ENCODE assay signal across 8 mouse cellular contexts in the genomic region with DNA sequence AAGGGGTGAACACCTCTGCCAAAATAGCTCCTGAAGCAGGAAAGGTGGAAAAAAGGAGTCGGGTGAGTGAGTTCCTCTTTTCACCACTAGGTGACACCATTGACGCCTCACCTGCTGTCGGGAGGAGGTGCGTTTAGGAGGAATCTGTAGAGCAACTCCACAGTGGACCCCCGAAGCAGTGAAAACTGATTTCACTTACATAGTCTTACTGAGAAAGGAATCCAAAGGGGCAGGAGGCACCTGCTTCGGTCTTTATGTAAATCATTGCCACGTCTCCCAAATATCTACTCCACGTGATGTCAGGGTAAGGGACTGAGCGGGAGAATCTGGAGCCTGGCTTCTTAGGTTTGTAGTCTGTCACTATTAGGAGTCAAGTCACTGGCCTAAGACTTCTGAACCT.
DNase-seq lines count a peak whose midpoint lies in the region; ATAC-seq and TF ChIP-seq lines count a peak whose summit lies in the region.

No protein-coding gene starts in this region.

- ATAC-seq in activated CD4-positive, CD25-positive, alpha-beta regulatory T cell, adult 4 months, result no peak

- TF ChIP-seq POLR2A in bone marrow macrophage, adult 2 months (IDR thresholded peaks at IDR 0.05; ENCODE audit: borderline replicate concordance, low read depth, low read length), result no peak
- TF ChIP-seq POLR2A in embryonic fibroblast, embryonic 13.5 days (IDR thresholded peaks at IDR 0.05; ENCODE audit: low read depth, low read length), result no peak

- no peaks in the 10 kb centered on the region for H3K4me1 ChIP-seq in bone marrow macrophage, adult 2 months (ENCODE audit: control insufficient read depth, insufficient read depth, low read length)
- H3K4me1 ChIP-seq in embryonic fibroblast, embryonic 13.5 days (ENCODE audit: control insufficient read depth, insufficient read depth, low read length), result no peaks in the 10 kb centered on the region; the same call in 1 of the 2 replicates

- intact Hi-C loops in heart, postnatal 14 days (cut with DNase I), result loop anchor here (2.0 to 5.0 kb wide), 4 partner anchors 114 to 846 kb away; no protein-coding TSS in a partner anchor

- peak; percentile 52 for DNase-seq in ES-CJ7 (ENCODE audit: low read depth, low spot score)
- DNase-seq in heart, postnatal 14 days, result peak; percentile 17 to 57
- DNase-seq in layer of hippocampus, adult 2 months (ENCODE audit: low spot score in 2 of 2), result peak; percentile 19 to 27
- DNase-seq in lung, postnatal 25 days (ENCODE audit: low spot score), result peak; percentile 47
- peak; percentile 30 to 55 for DNase-seq in right cerebral cortex, postnatal 10 days (ENCODE audit: low spot score in 2 of 2)

- peak; percentile 26; the same call in 1 of the 2 replicates for TF ChIP-seq CTCF in bone marrow macrophage, adult 2 months (IDR thresholded peaks at IDR 0.05; ENCODE audit: low read depth, low read length)
- peak; percentile 80; the same call in 1 of the 2 replicates for TF ChIP-seq CTCF in embryonic fibroblast, embryonic 13.5 days (IDR thresholded peaks at IDR 0.05; ENCODE audit: borderline replicate concordance, insufficient read depth, low read length)
- peak; percentile 85 for TF ChIP-seq CTCF in layer of hippocampus, adult 2 months (conservative IDR thresholded peaks at IDR 0.05)

- H3K4me3 ChIP-seq in bone marrow macrophage, adult 2 months (ENCODE audit: insufficient read depth, low read length), result no peak overlapping the region
- H3K4me3 ChIP-seq in embryonic fibroblast, embryonic 13.5 days (ENCODE audit: insufficient read depth, low read length), result no peak overlapping the region
- H3K4me3 ChIP-seq in layer of hippocampus, adult 2 months, result no peak overlapping the region; the same call in 1 of the 2 replicates

- H3K27ac ChIP-seq in bone marrow macrophage, adult 2 months (ENCODE audit: insufficient read depth, low read depth, low read length), result no peak overlapping the region
- H3K27ac ChIP-seq in embryonic fibroblast, embryonic 13.5 days (ENCODE audit: insufficient read depth, low read length), result no peak overlapping the region
- H3K27ac ChIP-seq in layer of hippocampus, adult 2 months, result no peak overlapping the region

Comparison
In these comparisons a context has a peak if more than half of its experiments do, and no peak if none do; other contexts are left out.
1. CTCF ChIP-seq: peak in every context shown above with its lines; median percentile 85 in layer of hippocampus, adult 2 months; 80 in embryonic fibroblast, embryonic 13.5 days; 26 in bone marrow macrophage, adult 2 months.